Mouse (Mus musculus) T-helper 17 cell (primary cell): ENCODE results near the gene Aven.

Experiments
- in situ Hi-C, 2 experiments: fragments of 300-600 bp; cut with MboI, MseI; formaldehyde crosslinking; loops; 1 replicate in 1 of 2; 2 replicates in 1 of 2; pipeline ENCODE4 v1.15.1; 2025; ENCODE audit warnings: high pct_unique_total_duplicates in 2 of 2

Aven gene

DNA sequence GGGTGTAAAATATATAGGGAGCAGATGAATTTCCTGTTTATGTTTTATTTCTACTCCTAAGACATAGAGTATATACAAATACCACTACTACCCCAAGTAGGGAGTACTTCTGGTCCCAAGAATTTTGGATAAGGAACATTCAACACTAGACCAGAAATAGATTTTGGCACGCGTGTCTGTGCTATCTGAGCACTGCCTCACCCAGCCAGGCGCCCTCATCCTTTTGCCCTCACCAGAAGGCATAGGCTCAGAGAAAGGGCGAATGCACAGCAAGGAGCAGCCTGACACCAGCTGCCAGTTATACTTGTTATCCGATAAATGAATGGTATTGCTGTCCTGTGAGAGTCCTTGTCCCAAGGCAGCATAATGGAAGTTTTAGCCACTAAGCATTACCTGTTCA, 144.4 kb downstream of the Aven start:
- in situ Hi-C loops, result no loop called here

GRCm38 (mm10) chr2:112653836-112654235, 161.1 kb downstream of the Aven start:
- in situ Hi-C loops, result no loop called here

DNA sequence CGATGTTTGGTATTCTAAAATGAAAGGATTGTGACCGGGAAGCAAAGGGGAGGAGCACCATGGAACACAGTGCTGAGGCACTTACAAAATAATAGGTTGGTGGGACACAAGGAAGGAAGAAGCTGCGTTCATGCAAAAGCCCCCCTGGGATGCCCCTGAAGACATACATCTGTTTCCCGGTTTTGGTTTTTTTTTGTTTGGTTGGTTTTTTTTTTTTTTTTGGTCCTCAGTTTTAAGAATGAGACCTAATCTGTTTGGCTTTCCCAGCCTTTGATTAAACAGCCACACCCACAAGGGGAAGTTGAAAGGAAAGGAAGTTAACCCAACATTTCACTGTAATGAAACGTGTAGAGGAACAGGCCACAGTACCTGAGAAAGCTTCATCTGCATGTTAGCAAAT, 163.4 kb downstream of the Aven start:
- in situ Hi-C loops, result no loop called here

DNA sequence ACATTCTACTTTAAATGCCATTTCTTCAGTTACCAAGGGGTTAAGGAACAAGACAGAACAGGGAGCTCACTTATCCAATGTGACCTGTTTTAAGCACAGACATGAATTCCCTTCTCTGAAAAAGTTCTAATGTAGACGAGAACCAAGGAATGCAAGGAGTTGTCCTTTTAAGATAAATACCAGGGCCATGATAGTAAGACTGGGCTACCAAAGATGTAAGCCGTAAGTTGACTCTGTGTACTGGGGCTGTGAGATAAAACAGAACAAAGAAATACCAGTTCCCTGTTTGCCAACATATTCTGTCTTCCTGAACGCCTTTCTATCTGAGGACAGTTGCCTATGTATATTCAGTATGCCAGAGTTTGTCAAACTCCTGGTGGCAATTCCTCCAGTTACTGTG, 176.7 kb downstream of the Aven start:
- in situ Hi-C loops, result no loop called here

- in situ Hi-C loops, result no loop called here
Measured at GRCm38 (mm10) chr2:112676175-112676574, 183.4 kb downstream of the Aven start.

GRCm38 (mm10) chr2:112676721-112677120, 184.0 kb downstream of the Aven start:
- in situ Hi-C loops, result no loop called here

GRCm38 (mm10) chr2:112677246-112677645, 184.5 kb downstream of the Aven start:
- in situ Hi-C loops, result no loop called here

DNA sequence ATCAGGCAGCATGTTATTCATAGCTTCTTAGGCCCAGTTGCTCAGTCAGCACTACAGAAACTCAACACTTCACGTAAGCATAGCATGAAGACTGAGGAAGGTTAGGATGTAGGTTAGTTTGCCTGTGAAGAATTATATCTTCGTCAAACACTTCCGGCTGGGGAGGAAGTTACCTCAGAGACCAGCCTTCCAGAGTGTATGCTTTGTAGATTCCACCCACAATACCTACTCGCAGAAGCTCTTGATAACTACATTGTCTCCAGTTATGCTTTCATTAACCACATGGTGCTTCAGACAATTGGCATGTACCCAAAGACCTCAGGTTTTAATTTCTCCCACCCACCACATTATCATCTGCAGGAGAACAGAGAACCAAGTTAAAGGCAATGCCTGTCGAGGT, 189.1 kb downstream of the Aven start:
- in situ Hi-C loops, result no loop called here
